Mouse (Mus musculus) midbrain, embryonic 11.5 days (tissue): ENCODE data around the gene Foxi2. TPM values are rescaled to one million over a fixed set of nuclear protein-coding genes. Genes with fewer than 3 reads are reported as not detected.

Source experiments
- ATAC-seq: fragments of 200-750 bp; cut with Nextera tagmentation; 2 replicates; pipeline ENCODE4 v1.8.0; 2017; ENCODE audit warnings: moderate TSS enrichment, moderate library complexity; ENCODE audit not compliant: low FRiP score
- DNase-seq: peaks from one replicate; pipeline ENCODE4 v3.0.0; 2015; ENCODE audit warnings: low spot score; ENCODE audit errors: missing footprints
- H3K27ac ChIP-seq: fragments of 300-500 bp; sonication (generic); 2 replicates; pipeline ENCODE4 v1.5.1; 2014; ENCODE audit warnings: low read depth, low read length
- H3K27me3 ChIP-seq: fragments of 300-500 bp; sonication (generic); 2 replicates; pipeline ENCODE4 v1.6.1; 2014; ENCODE audit warnings: mild to moderate bottlenecking, low read length, moderate library complexity, mixed read lengths; ENCODE audit not compliant: control insufficient read depth, insufficient read depth
- H3K36me3 ChIP-seq: fragments of 300-500 bp; sonication (generic); 2 replicates; pipeline ENCODE4 v1.6.1; 2014; ENCODE audit warnings: mild to moderate bottlenecking, low read length, moderate library complexity, mixed read lengths; ENCODE audit not compliant: control insufficient read depth, insufficient read depth
- H3K4me1 ChIP-seq: fragments of 300-500 bp; sonication (generic); 2 replicates; pipeline ENCODE4 v1.6.1; 2014; ENCODE audit warnings: low read length; ENCODE audit not compliant: control insufficient read depth, insufficient read depth
- H3K4me2 ChIP-seq: fragments of 300-500 bp; sonication (generic); 2 replicates; pipeline ENCODE4 v1.6.1; 2014; ENCODE audit warnings: mild to moderate bottlenecking, moderate library complexity
- H3K4me3 ChIP-seq: fragments of 300-500 bp; sonication (generic); 2 replicates; pipeline ENCODE4 v1.5.1; 2014; ENCODE audit warnings: low read depth, low read length
- H3K9ac ChIP-seq: fragments of 300-500 bp; sonication (generic); 2 replicates; pipeline ENCODE4 v1.6.1; 2014; ENCODE audit warnings: low read length
- H3K9me3 ChIP-seq: fragments of 300-500 bp; sonication (generic); 2 replicates; pipeline ENCODE4 v1.6.1; 2016; ENCODE audit warnings: low read length; ENCODE audit not compliant: control insufficient read depth
- WGBS: fragments of 180-500 bp; shearing (Covaris S2); extraction: QIAGEN DNeasy Blood & Tissue Kit; methylation state at CpG from one replicate; pipeline ENCODE4 v1.1.7; 2014; 5-methylcytosine and 5-hydroxymethylcytosine counted together
- polyA plus RNA-seq: library from polyadenylated mRNA; unstranded; fragments of >200 nt; fragmentation: Nextera tagmentation; extraction: Ambion mirVana; gene quantifications from 2 replicates; pipeline ENCODE4 v1.2.1, GENCODE M21; 2014

The Foxi2 gene
- polyA plus RNA-seq, 1 experiment from 2014 or later: 0.57 TPM

DNA sequence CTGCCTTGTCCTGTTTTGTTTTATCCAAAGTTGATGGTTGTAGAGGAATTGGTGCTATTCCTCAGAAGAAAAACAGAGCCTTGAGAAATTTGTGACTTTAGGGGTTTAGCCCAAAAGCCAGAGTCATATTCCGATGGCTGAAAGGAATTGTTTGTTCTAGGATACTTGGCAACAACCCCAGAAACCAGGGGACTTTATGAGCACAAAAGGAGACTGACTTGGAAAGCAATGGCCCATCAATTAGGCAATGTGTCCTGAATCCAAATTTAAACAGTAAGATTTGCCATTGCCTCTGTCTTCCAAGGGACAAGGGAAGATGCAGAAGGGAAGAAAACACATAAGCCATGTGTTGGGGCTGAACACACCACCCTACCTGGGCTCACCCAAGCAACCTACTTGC, 42.3 kb downstream of the Foxi2 start:
- Histone ChIP-seq H3K9me3 (no peaks in the 10 kb centered on the region), H3K4me3 (no peak overlapping the region), H3K4me1 (no peaks in the 10 kb centered on the region), H3K27ac (no peak overlapping the region), H3K36me3 (no peaks in the 10 kb centered on the region), H3K27me3 (no peaks in the 10 kb centered on the region), H3K4me2 (no peak overlapping the region), H3K9ac (no peak overlapping the region)
- ATAC-seq (no peak), DNase-seq (no peak)
- WGBS: 89% methylated on average over 1 of the region's 1 CpGs

DNA sequence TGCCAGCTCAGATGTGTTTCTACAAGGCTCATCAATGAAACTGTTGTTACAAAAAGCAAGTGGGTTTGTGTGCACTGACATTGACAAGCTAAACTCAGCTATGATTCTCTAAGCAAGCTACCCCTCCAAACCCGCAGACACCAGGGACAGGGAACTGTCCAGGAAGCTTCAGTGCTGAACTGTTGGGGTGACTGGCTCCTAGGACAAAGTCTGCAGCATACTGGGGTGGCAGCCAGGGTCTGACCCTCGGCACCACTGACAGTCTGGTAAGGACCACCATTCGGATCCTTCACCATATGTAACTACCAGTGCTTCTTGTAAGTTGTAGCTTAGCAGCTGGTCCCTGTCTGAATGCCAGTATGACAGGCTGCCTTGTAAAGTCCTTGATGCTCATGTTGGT, 43.6 kb downstream of the Foxi2 start:
- Histone ChIP-seq H3K9ac (no peak overlapping the region), H3K9me3 (no peaks in the 10 kb centered on the region), H3K36me3 (no peaks in the 10 kb centered on the region), H3K27ac (no peak overlapping the region), H3K27me3 (no peaks in the 10 kb centered on the region), H3K4me3 (no peak overlapping the region), H3K4me2 (no peak overlapping the region), H3K4me1 (no peaks in the 10 kb centered on the region)
- 64% methylated on average over 3 of the region's 3 CpGs for WGBS
- ATAC-seq (no peak), DNase-seq (peak; percentile 69)

Other genes starting within 250 kb of the Foxi2 start
- gene Nps, start 151.6 kb upstream of the Foxi2 start, polyA plus RNA-seq: not detected in 2 replicates
- gene Clrn3, start 118.3 kb downstream of the Foxi2 start, polyA plus RNA-seq: not detected in 2 replicates
- gene Ptpre, start 127.2 kb downstream of the Foxi2 start, polyA plus RNA-seq: 0.48 and 0.53 TPM in 2 replicates